ENCODE assay signal across 21 mouse cellular contexts in the genomic region with DNA sequence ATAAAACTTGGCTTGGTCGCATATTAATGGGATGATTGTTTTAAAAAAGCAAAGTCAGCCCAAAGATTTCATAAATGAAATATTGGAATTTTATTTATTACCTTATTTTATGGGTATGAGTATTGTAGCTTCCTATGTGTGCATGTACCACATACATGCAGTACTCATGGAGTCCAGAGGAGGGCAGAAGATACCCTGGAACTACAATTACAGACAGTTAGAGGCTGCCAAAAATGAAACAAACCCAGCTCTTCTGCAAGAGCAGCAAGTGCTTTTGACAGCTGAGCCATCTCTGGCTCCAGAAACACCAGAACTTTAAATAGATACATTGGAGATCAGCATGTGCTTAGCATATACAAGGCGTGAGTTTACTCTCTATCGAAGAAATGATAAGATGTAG.
A peak's percentile ranks its signal among the peaks of the same experiment; 100 is the strongest.
DNase-seq lines count a peak whose midpoint lies in the region; ATAC-seq and TF ChIP-seq lines count a peak whose summit lies in the region.
"Had no signal": no experiment of that assay in that cellular context is flagged by ENCODE, and none has a peak within 500 bp of the region (broad histone marks: within the 10 kb centered on the region; RNA-seq: fewer than 3 reads in every experiment).

No protein-coding gene starts in this region.

- ATAC-seq in inflammation-experienced regulatory T-cells, adult 6 months: no peak
- ATAC-seq: forebrain, embryonic 16.5 days; hindbrain, embryonic 16.5 days had no signal

- TF ChIP-seq CTCF in layer of hippocampus, adult 2 months (conservative IDR thresholded peaks at IDR 0.05): peak; percentile 71

- intact Hi-C loops in gastrocnemius, postnatal 36 days (cut with DNase I): no loop called here

- peak; percentile 36 for DNase-seq in gastrocnemius, adult 18-20 months (ENCODE audit: low spot score)
- DNase-seq in gastrocnemius, postnatal 36 days: no peak
- peak in 1 of 2 experiments; percentile 25 for DNase-seq in layer of hippocampus, adult 2 months (ENCODE audit: low spot score in 2 of 2)
- DNase-seq in layer of hippocampus, adult 9-10 months (ENCODE audit: low spot score): no peak
- DNase-seq in retina, embryonic 14.5 days (ENCODE audit: low spot score): peak; percentile 34
- DNase-seq in retina, postnatal 1 day: no peak
- peak; percentile 34 for DNase-seq in skeletal muscle tissue, adult 2 months (ENCODE audit: low read depth, low spot score)
- DNase-seq: cerebellum, adult 18-20 months; cerebellum, postnatal 36 days; gastrocnemius, postnatal 25 days; heart, postnatal 36 days; kidney, adult 9 months; kidney, postnatal 4 days; lung, embryonic 14.5 days; thymus, postnatal 14 days had no signal

- H3K4me3 ChIP-seq in layer of hippocampus, adult 2 months: no peak overlapping the region
- H3K4me3 ChIP-seq: heart, embryonic 10.5 days; midbrain, embryonic 12.5 days had no signal

- H3K27ac ChIP-seq in layer of hippocampus, adult 2 months: no peak overlapping the region
- H3K27ac ChIP-seq: heart, embryonic 10.5 days; macrophage; midbrain, embryonic 12.5 days had no signal

Comparison
In these comparisons a context has a peak if more than half of its experiments do, and no peak if none do; other contexts are left out.
1. DNase-seq: peak in gastrocnemius, adult 18-20 months (single experiment), retina, embryonic 14.5 days (single experiment) and skeletal muscle tissue, adult 2 months (single experiment); none in gastrocnemius, postnatal 36 days (0 of 2), layer of hippocampus, adult 9-10 months (single experiment) and retina, postnatal 1 day (single experiment).